Mouse (Mus musculus): ENCODE data around the gene Mansc1. TPM values are rescaled to one million over a fixed set of nuclear protein-coding genes. Genes with fewer than 3 reads are reported as not detected.

The Mansc1 gene
- polyA plus RNA-seq, 1 experiment from 2014 or later, result 5.8 TPM

- H3K36me3 ChIP-seq (ENCODE audit: control insufficient read depth, insufficient read depth, low read length), result no peaks in the 10 kb centered on the region
- H3K9ac ChIP-seq (ENCODE audit: low read depth, low read length), result no peak overlapping the region
- H3K4me3 ChIP-seq (ENCODE audit: low read length), result no peak overlapping the region
- H3K9me3 ChIP-seq (ENCODE audit: control insufficient read depth, low read length), result no peaks in the 10 kb centered on the region
- no peaks in the 10 kb centered on the region for H3K27me3 ChIP-seq (ENCODE audit: control insufficient read depth, insufficient read depth, low read length)
- no peak overlapping the region for H3K27ac ChIP-seq (ENCODE audit: low read depth, low read length)
- WGBS, result 74% methylated on average over 9 of the region's 9 CpGs
- ATAC-seq (ENCODE audit: low FRiP score, low TSS enrichment), result no peak
- no peak overlapping the region for H3K4me2 ChIP-seq (replicated peaks; ENCODE audit: low read depth, low read length)
- peaks cover 23% of the 10 kb centered on the region for H3K4me1 ChIP-seq (ENCODE audit: control insufficient read depth, insufficient read depth, low read length)
Measured at GRCm38 (mm10) chr6:134610380-134610779, 21.9 kb downstream of the Mansc1 start.

- peak; percentile 33 for ATAC-seq (ENCODE audit: low FRiP score, low TSS enrichment)
- no peak overlapping the region for H3K27ac ChIP-seq (ENCODE audit: low read depth, low read length)
- no peaks in the 10 kb centered on the region for H3K36me3 ChIP-seq (ENCODE audit: control insufficient read depth, insufficient read depth, low read length)
- no peak overlapping the region for H3K4me3 ChIP-seq (ENCODE audit: low read length)
- no peak overlapping the region for H3K9ac ChIP-seq (ENCODE audit: low read depth, low read length)
- H3K4me1 ChIP-seq (ENCODE audit: control insufficient read depth, insufficient read depth, low read length), result peaks cover 25% of the 10 kb centered on the region
- 43% methylated on average over 9 of the region's 9 CpGs for WGBS
- no peaks in the 10 kb centered on the region for H3K9me3 ChIP-seq (ENCODE audit: control insufficient read depth, low read length)
- H3K27me3 ChIP-seq (ENCODE audit: control insufficient read depth, insufficient read depth, low read length), result no peaks in the 10 kb centered on the region
- no peak overlapping the region for H3K4me2 ChIP-seq (replicated peaks; ENCODE audit: low read depth, low read length)
Measured at GRCm38 (mm10) chr6:134606949-134607746, 25.1 kb downstream of the Mansc1 start.

- H3K9ac ChIP-seq (ENCODE audit: low read depth, low read length), result no peak overlapping the region
- no peaks in the 10 kb centered on the region for H3K9me3 ChIP-seq (ENCODE audit: control insufficient read depth, low read length)
- H3K27me3 ChIP-seq (ENCODE audit: control insufficient read depth, insufficient read depth, low read length), result no peaks in the 10 kb centered on the region
- 40% methylated on average over 6 of the region's 6 CpGs for WGBS
- no peak for ATAC-seq (ENCODE audit: low FRiP score, low TSS enrichment)
- H3K4me3 ChIP-seq (ENCODE audit: low read length), result no peak overlapping the region
- no peak overlapping the region for H3K4me2 ChIP-seq (replicated peaks; ENCODE audit: low read depth, low read length)
- H3K36me3 ChIP-seq (ENCODE audit: control insufficient read depth, insufficient read depth, low read length), result no peaks in the 10 kb centered on the region
- no peak overlapping the region for H3K27ac ChIP-seq (ENCODE audit: low read depth, low read length)
- peaks cover 31% of the 10 kb centered on the region for H3K4me1 ChIP-seq (ENCODE audit: control insufficient read depth, insufficient read depth, low read length)
Measured at GRCm38 (mm10) chr6:134606540-134606939, 25.7 kb downstream of the Mansc1 start.

GRCm38 (mm10) chr6:134605196-134605595 lies 27.1 kb downstream of the Mansc1 start:
- no peak for ATAC-seq (ENCODE audit: low FRiP score, low TSS enrichment)
- no peak overlapping the region for H3K9ac ChIP-seq (ENCODE audit: low read depth, low read length)
- H3K4me1 ChIP-seq (ENCODE audit: control insufficient read depth, insufficient read depth, low read length), result peaks cover 32% of the 10 kb centered on the region
- H3K36me3 ChIP-seq (ENCODE audit: control insufficient read depth, insufficient read depth, low read length), result no peaks in the 10 kb centered on the region
- 88% methylated on average over 3 of the region's 3 CpGs for WGBS
- H3K27me3 ChIP-seq (ENCODE audit: control insufficient read depth, insufficient read depth, low read length), result no peaks in the 10 kb centered on the region
- no peaks in the 10 kb centered on the region for H3K9me3 ChIP-seq (ENCODE audit: control insufficient read depth, low read length)
- no peak overlapping the region for H3K27ac ChIP-seq (ENCODE audit: low read depth, low read length)
- no peak overlapping the region for H3K4me2 ChIP-seq (replicated peaks; ENCODE audit: low read depth, low read length)
- H3K4me3 ChIP-seq (ENCODE audit: low read length), result no peak overlapping the region

GRCm38 (mm10) chr6:134602371-134603003 lies 29.8 kb downstream of the Mansc1 start:
- H3K27me3 ChIP-seq (ENCODE audit: control insufficient read depth, insufficient read depth, low read length), result no peaks in the 10 kb centered on the region
- H3K36me3 ChIP-seq (ENCODE audit: control insufficient read depth, insufficient read depth, low read length), result no peaks in the 10 kb centered on the region
- peak overlapping the region; percentile 48; the same call in 1 of the 2 replicates for H3K27ac ChIP-seq (ENCODE audit: low read depth, low read length)
- 12% methylated on average over 10 of the region's 10 CpGs for WGBS
- H3K9me3 ChIP-seq (ENCODE audit: control insufficient read depth, low read length), result no peaks in the 10 kb centered on the region
- H3K4me1 ChIP-seq (ENCODE audit: control insufficient read depth, insufficient read depth, low read length), result peaks cover 26% of the 10 kb centered on the region
- H3K4me2 ChIP-seq (replicated peaks; ENCODE audit: low read depth, low read length), result no peak overlapping the region
- no peak overlapping the region for H3K9ac ChIP-seq (ENCODE audit: low read depth, low read length)
- H3K4me3 ChIP-seq (ENCODE audit: low read length), result no peak overlapping the region
- ATAC-seq (ENCODE audit: low FRiP score, low TSS enrichment), result peak; percentile 70

- Histone ChIP-seq H3K4me2 (replicated peaks; ENCODE audit: low read depth, low read length) (peak overlapping the region; percentile 19; the same call in 1 of the 2 replicates), H3K9me3 (ENCODE audit: control insufficient read depth, low read length) (no peaks in the 10 kb centered on the region), H3K4me1 (ENCODE audit: control insufficient read depth, insufficient read depth, low read length) (peaks cover 20% of the 10 kb centered on the region; the same call in 1 of the 2 replicates), H3K27me3 (ENCODE audit: control insufficient read depth, insufficient read depth, low read length) (no peaks in the 10 kb centered on the region), H3K27ac (ENCODE audit: low read depth, low read length) (peak overlapping the region; percentile 81; the same call in 1 of the 2 replicates), H3K36me3 (ENCODE audit: control insufficient read depth, insufficient read depth, low read length) (no peaks in the 10 kb centered on the region), H3K4me3 (ENCODE audit: low read length) (no peak overlapping the region), H3K9ac (ENCODE audit: low read depth, low read length) (no peak overlapping the region)
- peak; percentile 9; the same call in 1 of the 2 replicates for ATAC-seq (ENCODE audit: low FRiP score, low TSS enrichment)
- WGBS, result 10% methylated on average over 3 of the region's 3 CpGs
Measured at GRCm38 (mm10) chr6:134601766-134602165, 30.5 kb downstream of the Mansc1 start.

- no peaks in the 10 kb centered on the region for H3K36me3 ChIP-seq (ENCODE audit: control insufficient read depth, insufficient read depth, low read length)
- H3K4me1 ChIP-seq (ENCODE audit: control insufficient read depth, insufficient read depth, low read length), result peaks cover 13% of the 10 kb centered on the region; the same call in 1 of the 2 replicates
- H3K4me3 ChIP-seq (ENCODE audit: low read length), result no peak overlapping the region
- H3K9ac ChIP-seq (ENCODE audit: low read depth, low read length), result no peak overlapping the region
- H3K9me3 ChIP-seq (ENCODE audit: control insufficient read depth, low read length), result no peaks in the 10 kb centered on the region
- no peak overlapping the region for H3K4me2 ChIP-seq (replicated peaks; ENCODE audit: low read depth, low read length)
- no peaks in the 10 kb centered on the region for H3K27me3 ChIP-seq (ENCODE audit: control insufficient read depth, insufficient read depth, low read length)
- 51% methylated on average over 7 of the region's 7 CpGs for WGBS
- H3K27ac ChIP-seq (ENCODE audit: low read depth, low read length), result peak overlapping the region; percentile 81; the same call in 1 of the 2 replicates
- ATAC-seq (ENCODE audit: low FRiP score, low TSS enrichment), result no peak
Measured at GRCm38 (mm10) chr6:134601130-134601529, 31.2 kb downstream of the Mansc1 start.

- Histone ChIP-seq H3K4me1 (ENCODE audit: control insufficient read depth, insufficient read depth, low read length) (peaks cover 12% of the 10 kb centered on the region; the same call in 1 of the 2 replicates), H3K4me3 (ENCODE audit: low read length) (no peak overlapping the region), H3K27me3 (ENCODE audit: control insufficient read depth, insufficient read depth, low read length) (no peaks in the 10 kb centered on the region), H3K27ac (ENCODE audit: low read depth, low read length) (no peak overlapping the region), H3K9ac (ENCODE audit: low read depth, low read length) (no peak overlapping the region), H3K9me3 (ENCODE audit: control insufficient read depth, low read length) (no peaks in the 10 kb centered on the region), H3K36me3 (ENCODE audit: control insufficient read depth, insufficient read depth, low read length) (no peaks in the 10 kb centered on the region), H3K4me2 (replicated peaks; ENCODE audit: low read depth, low read length) (no peak overlapping the region)
- 69% methylated on average over 1 of the region's 1 CpGs for WGBS
- no peak for ATAC-seq (ENCODE audit: low FRiP score, low TSS enrichment)
Measured at GRCm38 (mm10) chr6:134599239-134599638, 33.0 kb downstream of the Mansc1 start.

All from kidney, embryonic 14.5 days (tissue).